Mouse (Mus musculus) MEL (cell line): ENCODE data around the gene Lpar6.

Experiments used
- CHD1 ChIP-seq: IDR thresholded peaks from 2 replicates; pipeline ENCODE4 v1.6.1; 2012; ENCODE audit warnings: low read depth, mild to moderate bottlenecking, inconsistent platforms, low read length, improper control_type of control experiment
- CTCF ChIP-seq, 3 experiments: IDR thresholded peaks in 2 of 3; conservative IDR thresholded peaks in 1 of 3; 2 replicates each; pipeline ENCODE4 v1.5.1; 2011 to 2012; ENCODE audit warnings: low read length in 3 of 3, low read depth in 2 of 3, mild to moderate bottlenecking in 2 of 3, improper control_type of control experiment in 1 of 3, inconsistent platforms in 1 of 3, mixed read lengths in 1 of 3, moderate library complexity in 1 of 3; ENCODE audit not compliant: control insufficient read depth in 1 of 3, insufficient read depth in 1 of 3, poor library complexity in 1 of 3, severe bottlenecking in 1 of 3
- EP300 ChIP-seq, 2 experiments: IDR thresholded peaks; 2 replicates each; pipeline ENCODE4 v1.6.1; 2011; ENCODE audit warnings: improper control_type of control experiment in 2 of 2, low read length in 2 of 2, low read depth in 1 of 2, mild to moderate bottlenecking in 1 of 2
- GABPA ChIP-seq: IDR thresholded peaks from 2 replicates; pipeline ENCODE4 v1.6.1; 2012; ENCODE audit warnings: low read depth, mild to moderate bottlenecking, inconsistent platforms, low read length, improper control_type of control experiment, moderate library complexity
- HCFC1 ChIP-seq: IDR thresholded peaks from 2 replicates; pipeline ENCODE4 v1.6.1; 2012; ENCODE audit warnings: low read depth, mild to moderate bottlenecking, inconsistent platforms, low read length, improper control_type of control experiment, moderate library complexity
- KAT2A ChIP-seq: conservative IDR thresholded peaks from 2 replicates; pipeline ENCODE4 v1.6.1; 2012; ENCODE audit warnings: low read depth, low read length, improper control_type of control experiment, inconsistent platforms
- POLR2A ChIP-seq, 2 experiments: IDR thresholded peaks; 2 replicates each; pipeline ENCODE4 v1.6.1; 2011 to 2012; ENCODE audit warnings: low read length in 2 of 2, mild to moderate bottlenecking in 2 of 2, control low read depth in 1 of 2, improper control_type of control experiment in 1 of 2, low read depth in 1 of 2, moderate library complexity in 1 of 2; ENCODE audit not compliant: control insufficient read depth in 1 of 2, insufficient read depth in 1 of 2, poor library complexity in 1 of 2
- POLR2AphosphoS5 ChIP-seq: IDR thresholded peaks from 2 replicates; pipeline ENCODE4 v1.6.1; 2012; ENCODE audit warnings: low read depth, borderline replicate concordance, mild to moderate bottlenecking, inconsistent platforms, low read length, moderate library complexity, mixed read lengths
- RAD21 ChIP-seq: IDR thresholded peaks from 2 replicates; pipeline ENCODE4 v1.6.1; 2011; ENCODE audit warnings: mild to moderate bottlenecking, low read depth, low read length, improper control_type of control experiment
- UBTF ChIP-seq: IDR thresholded peaks from 2 replicates; pipeline ENCODE4 v1.6.1; 2012; ENCODE audit warnings: low read depth, mild to moderate bottlenecking, inconsistent platforms, low read length, improper control_type of control experiment, moderate library complexity, borderline replicate concordance; ENCODE audit not compliant: insufficient read depth
- USF2 ChIP-seq, 2 experiments: IDR thresholded peaks; 2 replicates each; pipeline ENCODE4 v1.6.1; 2011 to 2012; ENCODE audit warnings: improper control_type of control experiment in 2 of 2, low read length in 2 of 2, borderline replicate concordance in 1 of 2, inconsistent platforms in 1 of 2, low read depth in 1 of 2, mild to moderate bottlenecking in 1 of 2; ENCODE audit not compliant: insufficient read depth in 1 of 2
- ZC3H11A ChIP-seq: IDR thresholded peaks from 2 replicates; pipeline ENCODE4 v1.6.1; 2012; ENCODE audit warnings: low read depth, mild to moderate bottlenecking, inconsistent platforms, low read length, improper control_type of control experiment

GRCm38 (mm10) chr14:73226346-73226745 is 11.3 kb upstream of the Lpar6 start:
- TF ChIP-seq GABPA (no peak), POLR2A (IDR thresholded peaks at IDR 0.05; ENCODE audit: control insufficient read depth in 1 of 2, insufficient read depth in 1 of 2, low read depth in 1 of 2, low read length in 2 of 2, poor library complexity in 1 of 2) (no peak), CTCF (IDR thresholded peaks at IDR 0.05 in 2 of 3, conservative IDR thresholded peaks at IDR 0.05 in 1 of 3; ENCODE audit: control insufficient read depth in 1 of 3, insufficient read depth in 1 of 3, low read depth in 2 of 3, low read length in 3 of 3, poor library complexity in 1 of 3, severe bottlenecking in 1 of 3) (no peak), CHD1 (no peak), USF2 (IDR thresholded peaks at IDR 0.05; ENCODE audit: borderline replicate concordance in 1 of 2, insufficient read depth in 1 of 2, low read depth in 1 of 2, low read length in 2 of 2) (no peak), POLR2AphosphoS5 (no peak), KAT2A (no peak), UBTF (no peak), RAD21 (no peak), HCFC1 (no peak), EP300 (IDR thresholded peaks at IDR 0.05; ENCODE audit: low read depth in 1 of 2, low read length in 2 of 2) (no peak), ZC3H11A (no peak)
